Mouse (Mus musculus) lung, embryonic 14.5 days (tissue): Measurements from ENCODE around the gene Foxf1. TPM values are rescaled to one million over a fixed set of nuclear protein-coding genes. Genes with fewer than 3 reads are reported as not detected.
A peak's percentile ranks its signal among the peaks of the same experiment; 100 is the strongest.

ENCODE experiments used
- ATAC-seq: fragments of 200-750 bp; cut with Nextera tagmentation; 2 replicates; pipeline ENCODE4 v1.8.0; 2017; ENCODE audit warnings: mild to moderate bottlenecking, moderate TSS enrichment, moderate library complexity; ENCODE audit not compliant: insufficient read depth
- DNase-seq: peaks from one replicate; pipeline ENCODE4 v3.0.0-alpha.2; 2015
- H3K27ac ChIP-seq: fragments of 300-500 bp; sonication (generic); 2 replicates; pipeline ENCODE4 v1.5.1; 2014; ENCODE audit warnings: low read depth, mild to moderate bottlenecking, moderate library complexity
- H3K27me3 ChIP-seq: fragments of 300-500 bp; sonication (generic); 2 replicates; pipeline ENCODE4 v1.6.1; 2014; ENCODE audit warnings: low read length, control low read depth; ENCODE audit not compliant: insufficient read depth
- H3K36me3 ChIP-seq: fragments of 300-500 bp; sonication (generic); 2 replicates; pipeline ENCODE4 v1.6.1; 2014; ENCODE audit warnings: control low read depth; ENCODE audit not compliant: insufficient read depth
- H3K4me1 ChIP-seq: fragments of 300-500 bp; sonication (generic); 2 replicates; pipeline ENCODE4 v1.6.1; 2014; ENCODE audit warnings: antibody characterized with exemption, control low read depth; ENCODE audit not compliant: insufficient read depth
- H3K4me2 ChIP-seq: fragments of 300-500 bp; sonication (generic); 2 replicates; pipeline ENCODE4 v1.6.1; 2014; ENCODE audit warnings: mild to moderate bottlenecking
- H3K4me3 ChIP-seq: fragments of 300-500 bp; sonication (generic); 2 replicates; pipeline ENCODE4 v1.5.1; 2014; ENCODE audit warnings: low read depth, low read length
- H3K9ac ChIP-seq: fragments of 300-500 bp; sonication (generic); 2 replicates; pipeline ENCODE4 v1.6.1; 2014
- H3K9me3 ChIP-seq: fragments of 300-500 bp; sonication (generic); 2 replicates; pipeline ENCODE4 v1.6.1; 2016; ENCODE audit warnings: low read depth, low read length, control low read depth
- CTCF ChIP-seq: IDR thresholded peaks from 2 replicates; pipeline ENCODE4 v1.5.1; 2016; ENCODE audit warnings: antibody characterized with exemption, low read depth
- WGBS: fragments of 180-500 bp; shearing (Covaris S2); extraction: QIAGEN DNeasy Blood & Tissue Kit; methylation state at CpG from one replicate; pipeline ENCODE4 v1.1.7; 2014; 5-methylcytosine and 5-hydroxymethylcytosine counted together
- polyA plus RNA-seq: library from polyadenylated mRNA; unstranded; fragments of >200 nt; fragmentation: Nextera tagmentation; extraction: Ambion mirVana; gene quantifications from 2 replicates; pipeline ENCODE4 v1.2.1, GENCODE M21; 2014

The Foxf1 gene
- polyA plus RNA-seq, 1 experiment from 2014 or later = 180 TPM

DNA sequence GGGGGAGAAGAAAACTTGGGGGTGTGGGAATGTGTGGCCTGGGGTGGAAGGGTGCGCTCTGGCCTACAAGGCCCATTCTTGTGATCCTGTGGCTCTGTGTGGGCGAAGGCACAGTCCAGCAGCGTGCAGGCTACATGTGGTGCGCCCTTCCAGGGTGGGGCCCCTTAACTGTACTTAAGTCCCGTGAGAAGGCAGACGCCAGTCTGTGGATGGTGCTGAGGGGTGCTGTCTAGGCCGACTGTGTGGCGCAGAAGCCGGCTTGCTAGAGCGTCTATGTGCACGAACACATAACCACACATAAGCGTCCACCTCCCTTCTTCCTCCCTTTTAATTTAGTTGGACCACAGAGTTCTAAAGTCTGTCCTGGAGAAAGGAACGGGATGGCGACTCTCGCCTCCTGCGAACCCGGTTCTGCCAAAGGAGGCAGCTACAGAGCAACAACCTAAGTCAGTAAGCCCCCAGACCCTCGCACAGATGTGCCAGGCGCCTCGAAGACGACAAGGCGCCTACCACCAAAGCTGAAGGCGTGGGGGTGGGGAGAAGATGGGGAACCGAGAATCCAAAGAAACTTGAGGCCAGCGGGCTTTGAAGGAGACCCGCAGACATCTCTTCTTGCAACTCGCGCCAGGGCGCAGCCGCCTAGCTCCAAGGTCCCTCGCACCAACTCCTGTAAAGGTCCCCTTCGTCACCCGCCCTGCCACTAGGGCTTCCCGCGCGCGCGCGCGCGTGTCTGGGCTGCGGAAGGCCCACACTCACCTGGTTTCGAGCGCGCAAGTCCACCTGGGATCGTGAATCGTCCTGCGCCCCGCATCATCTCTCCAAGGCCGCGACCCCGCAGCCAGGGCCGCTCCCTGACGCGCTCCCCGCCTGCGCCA lies 1.7 kb upstream of the Foxf1 start:
- H3K4me3 ChIP-seq = peak overlapping the region; percentile 76
- DNase-seq = peak; percentile 62
- no peaks in the 10 kb centered on the region for H3K4me1 ChIP-seq
- H3K27ac ChIP-seq = peak overlapping the region; percentile 99
- no peaks in the 10 kb centered on the region for H3K9me3 ChIP-seq
- H3K36me3 ChIP-seq = peaks cover 30% of the 10 kb centered on the region
- peaks cover 85% of the 10 kb centered on the region for H3K27me3 ChIP-seq
- H3K9ac ChIP-seq = peak overlapping the region; percentile 87
- peak overlapping the region; percentile 84 for H3K4me2 ChIP-seq
- no peak for ATAC-seq
- TF ChIP-seq CTCF = no peak
- WGBS = 2% methylated on average over 57 of the region's 57 CpGs

DNA sequence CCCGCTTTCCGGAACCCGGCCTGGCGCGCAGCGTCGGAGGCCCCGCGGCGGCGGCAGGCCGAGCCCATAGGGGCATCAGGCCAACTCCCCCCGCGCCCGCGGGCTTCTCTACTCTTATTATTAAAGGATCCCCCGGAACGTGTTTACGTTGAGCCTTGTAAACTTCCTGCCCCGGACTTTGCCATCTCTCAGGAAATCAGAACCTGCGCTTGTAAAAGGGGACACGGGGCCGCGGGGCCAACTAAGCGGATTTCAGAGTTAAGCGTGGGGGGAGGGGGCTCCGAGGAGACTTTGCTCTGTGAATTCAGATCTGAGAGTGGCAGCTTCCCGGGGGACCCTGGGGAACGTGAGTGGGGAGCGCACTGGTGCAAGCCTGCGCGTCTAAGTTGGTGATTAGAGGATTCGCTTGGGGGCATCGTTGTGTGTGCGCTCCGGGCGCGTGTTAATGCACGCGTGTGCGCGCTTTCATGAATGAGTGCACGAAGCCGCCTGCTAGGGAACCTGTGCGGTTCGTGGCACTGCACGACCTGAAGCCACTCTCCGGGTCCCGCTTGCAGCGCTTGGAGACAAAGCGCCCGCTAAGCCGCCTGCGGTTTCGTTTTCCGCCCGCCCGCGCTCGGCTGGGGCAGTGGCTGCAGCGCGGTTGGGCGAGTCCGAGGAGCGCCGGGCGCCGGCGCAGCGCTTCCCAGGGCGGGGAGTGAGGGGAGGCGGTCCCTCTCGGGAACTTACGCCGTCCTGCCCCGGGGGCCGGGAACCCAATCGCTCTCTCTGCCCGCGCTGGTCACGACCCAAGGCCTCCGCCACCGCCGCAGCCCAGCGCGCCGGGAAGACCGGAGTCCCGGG lies 872 bp upstream of the Foxf1 start:
- Histone ChIP-seq H3K4me2 (peak overlapping the region; percentile 84), H3K4me3 (peak overlapping the region; percentile 76), H3K9ac (peak overlapping the region; percentile 87), H3K4me1 (no peaks in the 10 kb centered on the region), H3K27ac (peak overlapping the region; percentile 99), H3K36me3 (peaks cover 28% of the 10 kb centered on the region), H3K27me3 (peaks cover 77% of the 10 kb centered on the region), H3K9me3 (no peaks in the 10 kb centered on the region)
- under 1% methylated on average over 89 of the region's 89 CpGs for WGBS
- TF ChIP-seq CTCF = no peak
- DNase-seq (peak; percentile 91), ATAC-seq (peak; percentile 82)

DNA sequence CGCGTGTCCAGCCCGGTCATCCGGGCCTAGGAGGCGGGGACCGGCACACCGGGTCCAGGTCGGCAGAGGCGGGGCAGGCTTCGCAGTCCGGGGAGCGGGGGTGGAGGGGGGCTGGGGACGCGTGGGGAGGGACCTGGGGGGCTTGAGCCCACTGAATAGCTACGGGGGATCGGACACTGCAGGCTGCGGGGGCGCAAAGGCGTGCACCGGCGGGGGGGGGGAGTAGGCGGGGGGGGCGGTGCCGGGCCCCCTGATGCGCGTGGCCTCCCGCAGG lies 313 bp upstream of the Foxf1 start:
- peak overlapping the region; percentile 87 for H3K9ac ChIP-seq
- peak; percentile 67 for ATAC-seq
- 0% methylated on average over 9 of the region's 27 CpGs for WGBS

DNA sequence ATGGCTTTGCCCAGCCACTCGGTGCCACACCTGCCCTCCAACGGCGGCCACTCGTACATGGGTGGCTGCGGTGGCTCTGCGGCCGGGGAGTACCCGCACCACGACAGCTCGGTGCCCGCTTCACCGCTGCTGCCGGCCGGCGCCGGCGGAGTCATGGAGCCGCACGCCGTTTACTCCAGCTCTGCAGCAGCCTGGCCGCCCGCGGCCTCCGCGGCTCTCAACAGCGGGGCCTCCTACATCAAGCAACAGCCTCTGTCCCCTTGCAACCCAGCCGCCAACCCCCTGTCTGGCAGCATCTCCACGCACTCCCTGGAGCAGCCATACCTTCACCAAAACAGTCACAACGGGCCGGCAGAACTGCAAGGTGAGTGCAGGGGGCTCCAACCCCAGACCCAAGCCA lies 825 bp downstream of the Foxf1 start:
- TF ChIP-seq CTCF = no peak
- 2% methylated on average over 30 of the region's 30 CpGs for WGBS
- no peak for DNase-seq
- H3K9me3 ChIP-seq = no peaks in the 10 kb centered on the region
- peak overlapping the region; percentile 99 for H3K27ac ChIP-seq
- peak overlapping the region; percentile 84 for H3K4me2 ChIP-seq
- H3K27me3 ChIP-seq = peaks cover 80% of the 10 kb centered on the region
- peaks cover 4% of the 10 kb centered on the region; the same call in 1 of the 2 replicates for H3K4me1 ChIP-seq
- H3K9ac ChIP-seq = peak overlapping the region; percentile 87
- peak overlapping the region; percentile 76 for H3K4me3 ChIP-seq
- ATAC-seq = no peak
- H3K36me3 ChIP-seq = peaks cover 42% of the 10 kb centered on the region

More for the DNA sequence above, 313 bp upstream of the Foxf1 start:
- no peaks in the 10 kb centered on the region for H3K9me3 ChIP-seq
- no peak for TF ChIP-seq CTCF
- peak overlapping the region; percentile 76 for H3K4me3 ChIP-seq
- peaks cover 74% of the 10 kb centered on the region for H3K27me3 ChIP-seq
- H3K4me2 ChIP-seq = peak overlapping the region; percentile 84
- no peak for DNase-seq
- H3K27ac ChIP-seq = peak overlapping the region; percentile 99
- H3K4me1 ChIP-seq = no peaks in the 10 kb centered on the region
- peaks cover 30% of the 10 kb centered on the region for H3K36me3 ChIP-seq

DNA sequence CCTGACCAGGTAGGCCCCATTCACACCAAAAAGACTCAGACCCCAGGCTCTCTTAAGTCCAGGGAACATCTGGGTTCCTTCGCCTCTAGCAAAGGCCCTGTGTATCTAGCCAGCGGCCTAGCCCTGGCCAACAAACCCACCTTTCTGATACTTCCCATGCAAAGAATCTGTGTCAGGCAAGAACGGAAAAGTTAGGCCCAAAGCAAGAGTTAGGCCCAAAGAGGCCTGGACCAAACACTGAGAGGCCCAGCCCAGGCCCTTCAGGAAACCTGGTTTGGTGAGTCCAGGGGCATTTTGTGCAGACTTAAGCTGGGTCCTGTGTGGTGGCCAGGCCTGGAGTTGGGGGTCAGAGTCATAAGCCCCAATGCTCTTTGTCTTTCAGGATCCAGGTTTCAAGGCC lies 1.4 kb downstream of the Foxf1 start:
- 28% methylated on average over 3 of the region's 3 CpGs for WGBS
- no peak for TF ChIP-seq CTCF
- H3K4me1 ChIP-seq = peaks cover 4% of the 10 kb centered on the region; the same call in 1 of the 2 replicates
- H3K27ac ChIP-seq = peak overlapping the region; percentile 99
- H3K9ac ChIP-seq = peak overlapping the region; percentile 87
- peak overlapping the region; percentile 84 for H3K4me2 ChIP-seq
- DNase-seq (peak; percentile 49), ATAC-seq (no peak)
- peaks cover 44% of the 10 kb centered on the region for H3K36me3 ChIP-seq
- H3K4me3 ChIP-seq = peak overlapping the region; percentile 76
- no peaks in the 10 kb centered on the region for H3K9me3 ChIP-seq
- peaks cover 80% of the 10 kb centered on the region for H3K27me3 ChIP-seq

DNA sequence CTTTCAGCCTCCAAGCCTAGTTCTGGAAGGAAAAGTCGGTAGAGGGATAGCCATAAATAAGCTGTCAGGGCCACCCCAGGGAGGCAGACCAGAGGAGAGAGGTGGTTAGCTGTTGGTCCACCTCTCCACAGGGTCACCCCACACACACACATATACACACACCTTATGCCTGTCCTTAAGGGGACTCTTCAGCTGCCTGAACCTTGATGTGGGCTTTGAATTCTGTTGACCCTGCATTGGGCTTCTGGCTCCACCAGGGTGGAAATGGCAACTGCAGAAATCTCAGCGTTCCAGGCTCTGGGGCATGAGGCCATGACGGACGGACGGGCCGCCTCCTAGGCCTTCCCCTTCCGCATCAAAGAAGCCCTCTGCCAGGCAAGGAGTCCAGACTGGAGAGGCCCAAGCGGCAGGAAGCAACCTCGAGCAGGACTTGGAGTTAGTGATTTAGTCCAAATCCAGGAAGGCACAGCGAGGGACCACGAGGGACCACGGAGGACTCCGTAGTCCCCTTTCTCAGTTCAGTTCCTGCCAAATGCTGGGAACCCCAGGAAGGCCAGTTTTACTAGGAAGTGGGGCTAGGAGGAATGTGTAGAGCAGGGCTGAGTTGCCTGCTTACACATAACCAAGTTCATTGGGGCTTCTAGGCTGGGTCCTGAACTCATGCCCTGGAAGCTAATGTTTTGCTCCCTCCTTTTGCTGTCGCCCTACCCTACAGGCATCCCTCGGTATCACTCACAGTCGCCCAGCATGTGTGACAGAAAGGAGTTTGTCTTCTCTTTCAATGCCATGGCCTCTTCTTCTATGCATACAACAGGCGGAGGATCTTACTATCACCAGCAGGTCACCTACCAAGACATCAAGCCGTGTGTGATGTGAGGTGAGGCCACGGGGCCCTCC lies 2.1 kb downstream of the Foxf1 start:
- H3K27ac ChIP-seq = peak overlapping the region; percentile 99
- H3K4me3 ChIP-seq = peak overlapping the region; percentile 76
- peak overlapping the region; percentile 84 for H3K4me2 ChIP-seq
- H3K9me3 ChIP-seq = no peaks in the 10 kb centered on the region
- H3K4me1 ChIP-seq = peaks cover 8% of the 10 kb centered on the region
- no peak for TF ChIP-seq CTCF
- ATAC-seq = no peak
- peak; percentile 57 for DNase-seq
- peak overlapping the region; percentile 87 for H3K9ac ChIP-seq
- peaks cover 44% of the 10 kb centered on the region for H3K36me3 ChIP-seq
- peaks cover 80% of the 10 kb centered on the region for H3K27me3 ChIP-seq
- WGBS = 10% methylated on average over 19 of the region's 19 CpGs
